Mouse (Mus musculus): ENCODE measurements around the gene Lrrn4cl. TPM values are rescaled to one million over a fixed set of nuclear protein-coding genes. Genes with fewer than 3 reads are reported as not detected.
"Not testable (repeated sequence)": the region's sequence is repeated elsewhere in the genome, so short reads cannot be mapped to it uniquely, and the experiment has no call there.

Lrrn4cl gene
- total RNA-seq, 1 experiment from 2014 or later: not detected

GRCm38 (mm10) chr19:8832971-8833370, 17.6 kb upstream of the Lrrn4cl start:
- ATAC-seq (replicated peaks in 1 of 2; ENCODE audit: insufficient read depth in 1 of 2, low FRiP score in 2 of 2, low TSS enrichment in 1 of 2, low read depth in 1 of 2, poor library complexity in 2 of 2, severe bottlenecking in 2 of 2): no peak

GRCm38 (mm10) chr19:8836327-8836726, 14.2 kb upstream of the Lrrn4cl start:
- ATAC-seq (replicated peaks in 1 of 2; ENCODE audit: insufficient read depth in 1 of 2, low FRiP score in 2 of 2, low TSS enrichment in 1 of 2, low read depth in 1 of 2, poor library complexity in 2 of 2, severe bottlenecking in 2 of 2): not testable (repeated sequence)

DNA sequence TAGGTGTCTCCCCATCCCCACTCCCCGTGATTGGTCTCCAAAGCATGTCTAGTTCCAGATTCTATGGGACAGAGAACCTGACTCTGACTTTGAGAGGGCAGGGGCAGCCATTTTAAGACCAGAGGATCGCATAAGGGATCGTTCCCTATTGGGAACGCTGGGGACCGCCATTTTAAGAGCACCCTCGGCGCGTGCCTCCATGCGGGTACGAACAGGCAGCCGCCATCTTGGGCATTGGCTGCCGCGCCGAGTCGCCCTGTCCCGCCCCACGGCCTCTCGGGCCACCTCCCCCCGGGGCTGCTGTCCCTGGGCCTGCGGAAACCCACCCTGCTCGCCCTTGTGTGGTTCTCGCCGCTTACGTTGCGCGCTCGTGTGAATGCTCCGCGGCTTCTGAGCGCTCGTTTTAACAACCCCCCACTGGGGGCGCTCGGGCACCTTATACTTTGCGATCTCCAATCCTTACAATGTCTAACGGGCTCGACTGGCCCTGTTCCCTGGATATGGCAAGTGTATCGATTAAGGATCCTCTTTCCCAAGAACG, 13.2 kb upstream of the Lrrn4cl start, which contains the start of gene Bscl2:
TSS of gene Bscl2 (plus strand) at position 217 of the 541 bp plus-strand sequence.
- peak; percentile 72 to 77 for ATAC-seq (replicated peaks in 1 of 2; ENCODE audit: insufficient read depth in 1 of 2, low FRiP score in 2 of 2, low TSS enrichment in 1 of 2, low read depth in 1 of 2, poor library complexity in 2 of 2, severe bottlenecking in 2 of 2)

- no peak for ATAC-seq (replicated peaks in 1 of 2; ENCODE audit: insufficient read depth in 1 of 2, low FRiP score in 2 of 2, low TSS enrichment in 1 of 2, low read depth in 1 of 2, poor library complexity in 2 of 2, severe bottlenecking in 2 of 2)
Measured at GRCm38 (mm10) chr19:8838041-8838730, 12.4 kb upstream of the Lrrn4cl start.

- no peak for ATAC-seq (replicated peaks in 1 of 2; ENCODE audit: insufficient read depth in 1 of 2, low FRiP score in 2 of 2, low TSS enrichment in 1 of 2, low read depth in 1 of 2, poor library complexity in 2 of 2, severe bottlenecking in 2 of 2)
Measured at GRCm38 (mm10) chr19:8839103-8839907, 11.3 kb upstream of the Lrrn4cl start, which contains the start of gene Gng3. Gene Gng3, minus strand, starts transcription at chr19:8839194.

DNA sequence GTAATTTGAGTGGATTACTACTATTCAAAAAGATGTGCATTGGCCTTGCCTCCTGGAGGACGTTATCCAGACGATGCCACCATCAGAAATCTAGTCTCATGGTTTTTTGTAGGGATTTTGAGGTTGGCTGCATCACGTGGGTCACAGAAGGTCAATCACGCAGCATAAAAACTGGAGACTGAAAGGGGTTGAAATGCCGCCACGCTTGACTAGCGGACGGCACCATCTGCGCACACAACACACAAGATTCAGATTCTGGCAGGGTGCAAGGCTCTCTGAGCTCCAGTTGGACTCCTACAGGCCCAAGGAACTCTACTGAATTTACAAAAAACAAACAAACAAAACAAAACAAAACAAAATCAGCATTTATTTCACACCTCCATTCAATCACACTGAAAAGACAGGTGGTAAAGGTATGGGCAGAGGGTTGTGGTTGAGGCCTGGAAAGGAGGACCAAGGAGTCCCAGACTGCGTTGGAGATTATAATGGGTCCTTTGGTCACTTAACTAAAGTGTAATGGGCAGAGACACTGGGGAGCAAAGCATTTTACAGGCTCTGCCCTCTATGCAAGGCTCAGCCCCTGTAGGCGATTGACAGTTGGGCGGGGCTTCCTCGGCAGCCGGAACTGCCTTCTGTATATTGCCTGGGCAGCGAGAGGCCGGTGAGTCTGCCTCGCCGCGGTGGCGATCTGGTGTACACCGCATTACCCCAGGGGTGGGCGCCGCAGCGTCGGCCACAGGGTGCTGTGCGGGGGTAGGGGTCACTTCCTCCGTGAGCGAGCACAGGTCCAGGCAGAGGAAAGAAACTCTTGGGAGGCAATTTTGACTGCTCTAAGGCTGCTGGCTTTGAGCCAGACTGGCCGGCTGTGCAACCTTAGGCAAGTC, 10.4 kb upstream of the Lrrn4cl start:
- peak; percentile 58 to 59 for ATAC-seq (replicated peaks in 1 of 2; ENCODE audit: insufficient read depth in 1 of 2, low FRiP score in 2 of 2, low TSS enrichment in 1 of 2, low read depth in 1 of 2, poor library complexity in 2 of 2, severe bottlenecking in 2 of 2)

GRCm38 (mm10) chr19:8841012-8841411, 9.6 kb upstream of the Lrrn4cl start:
- no peak for ATAC-seq (replicated peaks in 1 of 2; ENCODE audit: insufficient read depth in 1 of 2, low FRiP score in 2 of 2, low TSS enrichment in 1 of 2, low read depth in 1 of 2, poor library complexity in 2 of 2, severe bottlenecking in 2 of 2)

GRCm38 (mm10) chr19:8842961-8843360, 7.6 kb upstream of the Lrrn4cl start:
- no peak for ATAC-seq (replicated peaks in 1 of 2; ENCODE audit: insufficient read depth in 1 of 2, low FRiP score in 2 of 2, low TSS enrichment in 1 of 2, low read depth in 1 of 2, poor library complexity in 2 of 2, severe bottlenecking in 2 of 2)

DNA sequence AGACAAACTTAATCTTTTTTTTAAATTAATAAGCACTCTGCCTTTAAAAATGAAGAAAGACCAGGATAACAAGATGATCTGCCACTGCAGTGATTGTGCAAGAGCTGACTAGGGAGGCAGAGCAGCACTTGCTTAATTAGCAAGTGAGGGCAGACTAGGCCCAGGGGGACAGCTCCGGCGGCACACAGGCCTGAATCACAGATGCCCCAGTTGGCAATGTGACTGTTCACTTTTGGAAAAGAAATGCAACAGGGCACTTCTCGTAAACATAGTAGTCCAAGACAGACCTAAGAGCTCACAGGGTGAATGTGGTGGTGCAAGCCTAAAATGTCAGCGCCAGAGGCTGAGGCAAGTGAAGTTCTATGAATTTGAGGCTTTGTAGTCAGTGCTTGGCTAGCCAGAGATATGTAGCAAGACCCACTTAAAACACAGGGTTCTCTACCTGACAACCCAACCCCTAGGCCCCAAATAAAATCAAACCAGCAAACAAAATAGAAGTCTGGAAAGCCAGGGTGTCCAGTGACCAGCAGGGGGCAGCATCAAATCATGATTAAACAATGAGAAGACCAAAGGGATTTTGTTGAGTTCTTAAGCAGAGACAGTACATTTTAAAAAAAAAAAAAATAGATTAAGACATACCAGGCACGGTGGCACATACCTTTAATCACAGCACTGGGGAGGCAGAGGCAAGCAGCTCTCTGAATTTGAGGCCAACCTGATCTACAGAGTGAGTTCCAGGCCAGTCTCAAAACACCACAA, 6.0 kb upstream of the Lrrn4cl start:
- peak; percentile 20 to 55; a peak in 2 of 4 replicates for ATAC-seq (replicated peaks in 1 of 2; ENCODE audit: insufficient read depth in 1 of 2, low FRiP score in 2 of 2, low TSS enrichment in 1 of 2, low read depth in 1 of 2, poor library complexity in 2 of 2, severe bottlenecking in 2 of 2)

- ATAC-seq (replicated peaks in 1 of 2; ENCODE audit: insufficient read depth in 1 of 2, low FRiP score in 2 of 2, low TSS enrichment in 1 of 2, low read depth in 1 of 2, poor library complexity in 2 of 2, severe bottlenecking in 2 of 2): no peak
Measured at GRCm38 (mm10) chr19:8848356-8848755, 2.2 kb upstream of the Lrrn4cl start.

DNA sequence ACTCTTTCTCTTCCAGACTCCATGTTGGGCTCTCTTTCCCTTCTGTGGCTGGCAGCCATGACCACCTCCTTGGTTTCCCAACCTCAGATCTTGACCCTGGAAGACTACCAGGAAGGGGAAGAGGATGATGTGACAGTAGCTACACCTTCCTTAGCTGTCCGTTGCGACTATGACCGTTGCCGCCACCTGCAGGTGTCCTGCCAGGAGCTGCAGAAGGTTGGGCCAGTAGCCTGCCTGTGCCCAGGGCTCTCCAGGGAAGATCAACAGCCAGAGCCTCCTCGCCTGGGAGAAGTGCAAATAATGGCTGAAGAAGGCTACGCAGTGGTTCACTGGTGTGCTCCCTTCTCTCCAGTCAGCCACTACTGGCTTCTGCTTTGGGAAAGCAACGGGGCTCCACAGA, 1.1 kb downstream of the Lrrn4cl start:
- no peak for ATAC-seq (replicated peaks in 1 of 2; ENCODE audit: insufficient read depth in 1 of 2, low FRiP score in 2 of 2, low TSS enrichment in 1 of 2, low read depth in 1 of 2, poor library complexity in 2 of 2, severe bottlenecking in 2 of 2)

- no peak for ATAC-seq (replicated peaks in 1 of 2; ENCODE audit: insufficient read depth in 1 of 2, low FRiP score in 2 of 2, low TSS enrichment in 1 of 2, low read depth in 1 of 2, poor library complexity in 2 of 2, severe bottlenecking in 2 of 2)
Measured at GRCm38 (mm10) chr19:8852236-8852928, 1.8 kb downstream of the Lrrn4cl start.

DNA sequence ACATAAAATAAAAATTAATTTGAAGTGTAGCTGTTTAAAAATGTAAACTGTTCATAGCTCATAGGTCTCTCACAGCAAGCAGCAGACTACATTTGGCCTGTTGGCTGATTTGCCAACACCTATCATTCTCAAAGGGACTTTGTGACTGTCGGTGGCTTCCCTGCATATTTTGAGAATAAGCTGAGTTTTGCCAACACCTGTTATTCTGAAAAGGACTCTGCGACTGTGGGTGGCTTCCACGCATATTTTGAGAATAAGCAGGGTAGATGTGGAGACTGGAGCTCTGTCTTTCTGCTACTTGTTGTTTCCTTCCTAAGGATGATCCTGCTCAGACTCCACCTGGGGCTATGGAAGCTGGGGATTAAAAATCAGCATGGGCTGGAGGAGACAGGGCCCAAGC, 2.5 kb downstream of the Lrrn4cl start:
- ATAC-seq (replicated peaks in 1 of 2; ENCODE audit: insufficient read depth in 1 of 2, low FRiP score in 2 of 2, low TSS enrichment in 1 of 2, low read depth in 1 of 2, poor library complexity in 2 of 2, severe bottlenecking in 2 of 2): no peak

GRCm38 (mm10) chr19:8857689-8858088, 7.1 kb downstream of the Lrrn4cl start:
- ATAC-seq (replicated peaks in 1 of 2; ENCODE audit: insufficient read depth in 1 of 2, low FRiP score in 2 of 2, low TSS enrichment in 1 of 2, low read depth in 1 of 2, poor library complexity in 2 of 2, severe bottlenecking in 2 of 2): peak; percentile 53 to 56; a peak in 2 of 4 replicates

DNA sequence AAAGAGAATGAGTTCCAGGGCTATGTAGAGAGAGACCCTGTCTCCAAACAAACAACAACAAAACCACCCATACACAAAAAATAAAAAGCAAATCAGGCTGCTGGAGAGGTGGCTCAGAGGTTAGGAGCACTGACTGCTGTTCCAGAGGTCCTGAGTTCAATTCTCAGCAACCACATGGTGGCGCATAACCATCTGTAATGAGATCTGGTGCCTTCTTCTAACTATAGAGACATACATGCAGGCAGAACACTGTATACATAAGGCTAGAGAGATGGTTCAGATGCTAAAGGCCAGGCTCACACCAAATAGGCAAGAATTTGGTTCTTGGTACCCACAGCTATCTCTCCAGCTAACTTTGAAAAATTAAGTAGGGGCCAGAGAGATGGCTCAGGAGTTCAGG, 8.4 kb downstream of the Lrrn4cl start:
- no peak for ATAC-seq (replicated peaks in 1 of 2; ENCODE audit: insufficient read depth in 1 of 2, low FRiP score in 2 of 2, low TSS enrichment in 1 of 2, low read depth in 1 of 2, poor library complexity in 2 of 2, severe bottlenecking in 2 of 2)

GRCm38 (mm10) chr19:8864265-8864664, 13.7 kb downstream of the Lrrn4cl start:
- ATAC-seq (replicated peaks in 1 of 2; ENCODE audit: insufficient read depth in 1 of 2, low FRiP score in 2 of 2, low TSS enrichment in 1 of 2, low read depth in 1 of 2, poor library complexity in 2 of 2, severe bottlenecking in 2 of 2): no peak
